Mouse (Mus musculus) stomach, embryonic 16.5 days (tissue): Measurements from ENCODE around the gene Atp5e. TPM values are rescaled to one million over a fixed set of nuclear protein-coding genes. Genes with fewer than 3 reads are reported as not detected.

ENCODE experiments used
- ATAC-seq: fragments of 200-750 bp; cut with Nextera tagmentation; 2 replicates; pipeline ENCODE4 v1.8.0; 2017; ENCODE audit warnings: moderate number of reproducible peaks, moderate TSS enrichment; ENCODE audit not compliant: insufficient read depth, low FRiP score
- H3K27ac ChIP-seq: fragments of 300-500 bp; sonication (generic); 2 replicates; pipeline ENCODE4 v1.5.1; 2014; ENCODE audit warnings: low read length
- H3K27me3 ChIP-seq: fragments of 300-500 bp; sonication (generic); 2 replicates; pipeline ENCODE4 v1.6.1; 2014; ENCODE audit warnings: low read length, control low read depth, mixed read lengths; ENCODE audit not compliant: control insufficient read depth, insufficient read depth
- H3K36me3 ChIP-seq: fragments of 300-500 bp; sonication (generic); 2 replicates; pipeline ENCODE4 v1.6.1; 2014; ENCODE audit warnings: low read length; ENCODE audit not compliant: control insufficient read depth, insufficient read depth
- H3K4me1 ChIP-seq: fragments of 300-500 bp; sonication (generic); 2 replicates; pipeline ENCODE4 v1.6.1; 2014; ENCODE audit warnings: low read length, control low read depth, mixed read lengths; ENCODE audit not compliant: control insufficient read depth, insufficient read depth
- H3K4me2 ChIP-seq: fragments of 300-500 bp; sonication (generic); 2 replicates; pipeline ENCODE4 v1.6.1; 2014; ENCODE audit warnings: low read depth, low read length, mixed read lengths
- H3K4me3 ChIP-seq: fragments of 300-500 bp; sonication (generic); replicated peaks from 2 replicates; pipeline ENCODE4 v1.5.1; 2014; ENCODE audit warnings: mild to moderate bottlenecking, low read length
- H3K9ac ChIP-seq: fragments of 300-500 bp; sonication (generic); 2 replicates; pipeline ENCODE4 v1.6.1; 2014; ENCODE audit warnings: low read length
- H3K9me3 ChIP-seq: fragments of 300-500 bp; sonication (generic); replicated peaks from 2 replicates; pipeline ENCODE4 v1.6.1; 2016; ENCODE audit warnings: low read length, control low read depth; ENCODE audit not compliant: control insufficient read depth
- WGBS: fragments of 180-500 bp; shearing (Covaris S2); extraction: QIAGEN DNeasy Blood & Tissue Kit; methylation state at CpG from one replicate; pipeline ENCODE4 v1.1.7; 2014; 5-methylcytosine and 5-hydroxymethylcytosine counted together
- polyA plus RNA-seq: library from polyadenylated mRNA; unstranded; fragments of >200 nt; fragmentation: Nextera tagmentation; extraction: Ambion mirVana; gene quantifications from 2 replicates; pipeline ENCODE4 v1.2.1, GENCODE M21; 2015

Gene Atp5e
- polyA plus RNA-seq, 1 experiment from 2014 or later, result 803 TPM

DNA sequence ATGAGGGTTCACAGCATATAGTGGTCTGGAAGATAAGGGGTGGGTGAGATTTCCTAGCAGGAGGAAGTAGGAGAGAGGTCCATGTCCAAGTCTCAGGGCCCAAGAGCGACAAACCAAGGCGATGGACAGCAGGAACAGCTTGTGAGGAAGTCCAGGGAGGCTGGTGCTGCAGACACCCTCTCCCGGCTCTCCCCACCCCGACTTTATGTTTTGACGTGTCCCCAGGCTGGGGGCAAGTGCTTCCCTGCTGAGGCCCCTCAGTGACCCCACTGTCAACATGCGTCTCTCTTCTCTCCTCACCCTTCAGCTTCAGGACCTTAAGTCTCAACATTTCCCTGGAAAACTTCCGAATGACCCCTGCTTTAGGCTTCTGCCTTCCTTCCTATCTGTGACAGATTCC lies 50.8 kb downstream of the Atp5e start:
- Histone ChIP-seq H3K9ac (no peak overlapping the region), H3K4me3 (no peak overlapping the region), H3K9me3 (no peaks in the 10 kb centered on the region), H3K4me2 (no peak overlapping the region), H3K27me3 (no peaks in the 10 kb centered on the region), H3K36me3 (no peaks in the 10 kb centered on the region), H3K4me1 (peaks cover 7% of the 10 kb centered on the region; the same call in 1 of the 2 replicates), H3K27ac (no peak overlapping the region)
- ATAC-seq, result no peak
- WGBS, result 65% methylated on average over 7 of the region's 7 CpGs

Other genes with a start within 250 kb of the Atp5e start
- 581 and 721 TPM in 2 replicates for gene Gnas, start 179.8 kb downstream of the Atp5e start, polyA plus RNA-seq
- gene Gm20721, start 117.4 kb downstream of the Atp5e start, polyA plus RNA-seq, result 34.1 and 63.1 TPM in 2 replicates
- 89.0 and 92.4 TPM in 2 replicates for gene Nelfcd, start 48.3 kb downstream of the Atp5e start, polyA plus RNA-seq
- gene Ctsz, start 25.1 kb downstream of the Atp5e start, polyA plus RNA-seq, result 195 and 203 TPM in 2 replicates
- gene Tubb1, start 13.4 kb downstream of the Atp5e start, polyA plus RNA-seq, result 1.2 and 1.4 TPM in 2 replicates
- 118 and 122 TPM in 2 replicates for gene Prelid3b, start 9.0 kb upstream of the Atp5e start, polyA plus RNA-seq
- 0.06 TPM in 1 of 2 replicates, not detected in the other for gene Zfp831, start 179.4 kb upstream of the Atp5e start, polyA plus RNA-seq